Mouse (Mus musculus) adrenal gland, postnatal 10 days (tissue): ENCODE measurements at regions not wholly inside any gene's neighbourhood (a gene's known extent, or its start where the extent isn't known, plus 50 kb on each side); places are given as distances from the start of the nearest gene placed in this dataset.
A peak's percentile ranks its signal among the peaks of the same experiment; 100 is the strongest.

Experiments
- DNase-seq: peaks from one replicate; pipeline ENCODE4 v3.0.0; 2021; ENCODE audit warnings: mixed read lengths

GRCm38 (mm10) chr16:12903161-12903560 is 206.3 kb upstream of the Ercc4 start:
- no peak for DNase-seq

GRCm38 (mm10) chr16:12904937-12905336 is 204.5 kb upstream of the Ercc4 start:
- no peak for DNase-seq

- DNase-seq = no peak
Observed at GRCm38 (mm10) chr16:12924668-12925067, 184.8 kb upstream of the Ercc4 start.

GRCm38 (mm10) chr16:12925931-12926330 is 183.6 kb upstream of the Ercc4 start:
- no peak for DNase-seq

- no peak for DNase-seq
Observed at GRCm38 (mm10) chr16:12931111-12931510, 178.4 kb upstream of the Ercc4 start.

GRCm38 (mm10) chr16:12932959-12933358 is 176.5 kb upstream of the Ercc4 start:
- DNase-seq = no peak

GRCm38 (mm10) chr16:12934586-12934985 is 174.9 kb upstream of the Ercc4 start:
- DNase-seq = no peak

GRCm38 (mm10) chr16:12935266-12935665 is 174.2 kb upstream of the Ercc4 start:
- no peak for DNase-seq

- DNase-seq = no peak
Observed at GRCm38 (mm10) chr16:12936571-12936970, 172.9 kb upstream of the Ercc4 start.

GRCm38 (mm10) chr16:12938563-12938962 is 170.9 kb upstream of the Ercc4 start:
- no peak for DNase-seq

GRCm38 (mm10) chr16:12951176-12951575 is 158.3 kb upstream of the Ercc4 start:
- DNase-seq = no peak

GRCm38 (mm10) chr16:12954028-12954427 is 155.5 kb upstream of the Ercc4 start:
- DNase-seq = no peak

GRCm38 (mm10) chr16:12956416-12956815 is 153.1 kb upstream of the Ercc4 start:
- DNase-seq = no peak

GRCm38 (mm10) chr16:12960885-12961284 is 148.6 kb upstream of the Ercc4 start:
- DNase-seq = no peak

GRCm38 (mm10) chr16:12982681-12983080 is 126.8 kb upstream of the Ercc4 start:
- DNase-seq = no peak

GRCm38 (mm10) chr16:13001288-13001880 is 108.1 kb upstream of the Ercc4 start:
- DNase-seq = no peak

GRCm38 (mm10) chr16:13012863-13013262 is 96.6 kb upstream of the Ercc4 start:
- DNase-seq = no peak

- no peak for DNase-seq
Observed at GRCm38 (mm10) chr16:13013891-13014644, 95.4 kb upstream of the Ercc4 start.

GRCm38 (mm10) chr16:13022875-13023274 is 86.6 kb upstream of the Ercc4 start:
- DNase-seq = peak; percentile 63

- DNase-seq = no peak
Observed at GRCm38 (mm10) chr16:13025393-13025792, 84.1 kb upstream of the Ercc4 start.

GRCm38 (mm10) chr16:13034136-13034535 is 75.3 kb upstream of the Ercc4 start:
- no peak for DNase-seq

GRCm38 (mm10) chr16:13036596-13036995 is 72.9 kb upstream of the Ercc4 start:
- no peak for DNase-seq

GRCm38 (mm10) chr16:13040312-13041100 is 69.0 kb upstream of the Ercc4 start:
- DNase-seq = no peak
